Mouse (Mus musculus) C2C12 (cell line): ENCODE data around the gene Olfr1153. TPM values are rescaled to one million over a fixed set of nuclear protein-coding genes. Genes with fewer than 3 reads are reported as not detected.

Experiments used
- H3K27me3 ChIP-seq: one replicate; pipeline ENCODE4 v1.6.1; 2011; ENCODE audit not compliant: control insufficient read depth, insufficient read depth, insufficient read length
- H3K36me3 ChIP-seq: one replicate; pipeline ENCODE4 v1.6.1; 2011; ENCODE audit not compliant: control insufficient read depth, insufficient read depth
- H3K4me3 ChIP-seq: one replicate; pipeline ENCODE4 v1.5.1; 2011; ENCODE audit warnings: mild to moderate bottlenecking, control low read depth; ENCODE audit not compliant: poor library complexity, insufficient read depth, severe bottlenecking
- H3K79me2 ChIP-seq: one replicate; pipeline ENCODE4 v1.6.1; 2011; ENCODE audit not compliant: control insufficient read depth, insufficient read depth
- H3K79me3 ChIP-seq: one replicate; pipeline ENCODE4 v1.6.1; 2011; ENCODE audit warnings: low read depth, control low read depth
- H3ac ChIP-seq: one replicate; pipeline ENCODE3; 2011; ENCODE audit warnings: low read depth; ENCODE audit not compliant: control insufficient read depth, insufficient read length
- CEBPB ChIP-seq: IDR thresholded peaks from one replicate; pipeline ENCODE4 v1.6.1; 2011; ENCODE audit warnings: low read depth, mild to moderate bottlenecking, control low read depth, moderate library complexity
- CTCF ChIP-seq: IDR thresholded peaks from one replicate; pipeline ENCODE4 v1.5.1; 2011; ENCODE audit not compliant: control insufficient read depth, insufficient read depth, insufficient read length
- FOSL1 ChIP-seq: IDR thresholded peaks from one replicate; pipeline ENCODE4 v1.8.0; 2011; ENCODE audit warnings: mild to moderate bottlenecking, low read length; ENCODE audit not compliant: poor library complexity, insufficient read depth, severe bottlenecking
- MAX ChIP-seq: IDR thresholded peaks from one replicate; pipeline ENCODE4 v1.6.1; 2011; ENCODE audit warnings: mild to moderate bottlenecking, control low read depth
- MYOD1 ChIP-seq: IDR thresholded peaks from one replicate; pipeline ENCODE4 v1.6.1; 2011; ENCODE audit warnings: low read depth; ENCODE audit not compliant: control insufficient read depth, insufficient read length
- MYOG ChIP-seq: IDR thresholded peaks from one replicate; pipeline ENCODE4 v1.6.1; 2011; ENCODE audit not compliant: control insufficient read depth, insufficient read length; ENCODE audit errors: extremely low read depth
- USF1 ChIP-seq: IDR thresholded peaks from one replicate; pipeline ENCODE4 v1.6.1; 2011; ENCODE audit warnings: low read depth, mild to moderate bottlenecking, control low read depth, moderate library complexity
- long read RNA-seq, 2 experiments: library from polyadenylated mRNA; unstranded; transcript quantifications; one replicate each; pipeline ENCODE4 v2.0.0; 2019 to 2020
- polyA plus RNA-seq: library from polyadenylated mRNA; unstranded; fragments of >200 nt; fragmentation: generic; extraction: Trizol; gene quantifications from one replicate; pipeline ENCODE4 v1.2.1, GENCODE M21; 2012; ENCODE audit warnings: missing spikeins

Olfr1153 gene
- not detected for polyA plus RNA-seq
- long read RNA-seq, experiment 1, result 0 reads
- long read RNA-seq, experiment 2, result 0 reads

GRCm38 (mm10) chr2:87894662-87895061 is at the start of gene Olfr1153:
Gene Olfr1153, plus strand, starts transcription at chr2:87894962.
- H3K27me3 ChIP-seq, result no peaks in the 10 kb centered on the region
- no peak within 1 kb of the TSS for H3ac ChIP-seq
- no peak for TF ChIP-seq CEBPB
- no peak for TF ChIP-seq MAX
- TF ChIP-seq USF1, result no peak
- no peak for TF ChIP-seq MYOG
- no peak for TF ChIP-seq MYOD1
- no peak for TF ChIP-seq FOSL1
- no peak for TF ChIP-seq CTCF
- no peaks in the 10 kb centered on the region for H3K79me2 ChIP-seq
- H3K36me3 ChIP-seq, result no peaks in the 10 kb centered on the region
- no peaks in the 10 kb centered on the region for H3K79me3 ChIP-seq
- H3K4me3 ChIP-seq, result no peak within 1 kb of the TSS

- no peaks in the 10 kb centered on the region for H3K36me3 ChIP-seq
Observed at GRCm38 (mm10) chr2:87855562-87855961, 39.2 kb upstream of the Olfr1153 start, which contains the start of gene Olfr1151. Gene Olfr1151, plus strand, starts transcription at chr2:87855862.

GRCm38 (mm10) chr2:87866192-87866591 is 28.6 kb upstream of the Olfr1153 start, which contains the start of gene Olfr1152:
Gene Olfr1152, plus strand, starts transcription at chr2:87866492.
- TF ChIP-seq FOSL1, result no peak
- TF ChIP-seq CTCF, result no peak
- TF ChIP-seq CEBPB, result no peak
- TF ChIP-seq MAX, result no peak
- no peak for TF ChIP-seq USF1
- TF ChIP-seq MYOD1, result no peak
- no peak for TF ChIP-seq MYOG
- Histone ChIP-seq H3K79me2 (no peaks in the 10 kb centered on the region), H3K36me3 (no peaks in the 10 kb centered on the region), H3K79me3 (no peaks in the 10 kb centered on the region), H3K4me3 (no peak within 1 kb of the TSS), H3ac (no peak within 1 kb of the TSS), H3K27me3 (no peaks in the 10 kb centered on the region)

More at GRCm38 (mm10) chr2:87855562-87855961, 39.2 kb upstream of the Olfr1153 start, which contains the start of gene Olfr1151:
- Histone ChIP-seq H3K79me2 (no peaks in the 10 kb centered on the region), H3ac (no peak within 1 kb of the TSS), H3K4me3 (no peak within 1 kb of the TSS), H3K27me3 (no peaks in the 10 kb centered on the region), H3K79me3 (no peaks in the 10 kb centered on the region)
- TF ChIP-seq MYOD1, result no peak
- TF ChIP-seq CTCF, result no peak
- TF ChIP-seq CEBPB, result no peak
- TF ChIP-seq USF1, result no peak
- no peak for TF ChIP-seq MAX
- TF ChIP-seq FOSL1, result no peak
- TF ChIP-seq MYOG, result no peak

GRCm38 (mm10) chr2:87905066-87905465 is 10.3 kb downstream of the Olfr1153 start, which contains the start of gene Olfr1154:
Gene Olfr1154, minus strand, starts transcription at chr2:87905166.
- no peaks in the 10 kb centered on the region for H3K79me3 ChIP-seq
- TF ChIP-seq MYOG (no peak), USF1 (no peak), MYOD1 (no peak), MAX (no peak), CTCF (no peak), CEBPB (no peak), FOSL1 (no peak)
- H3K27me3 ChIP-seq, result no peaks in the 10 kb centered on the region
- H3K4me3 ChIP-seq, result no peak within 1 kb of the TSS
- no peak within 1 kb of the TSS for H3ac ChIP-seq
- no peaks in the 10 kb centered on the region for H3K79me2 ChIP-seq
- H3K36me3 ChIP-seq, result no peaks in the 10 kb centered on the region

GRCm38 (mm10) chr2:87945037-87945436 is 50.3 kb downstream of the Olfr1153 start, which contains the start of gene Olfr1155:
Gene Olfr1155, minus strand, starts transcription at chr2:87945137.
- Histone ChIP-seq H3K79me2 (no peaks in the 10 kb centered on the region), H3K4me3 (no peak within 1 kb of the TSS), H3K27me3 (no peaks in the 10 kb centered on the region), H3ac (no peak within 1 kb of the TSS), H3K36me3 (no peaks in the 10 kb centered on the region), H3K79me3 (no peaks in the 10 kb centered on the region)
- no peak for TF ChIP-seq MYOD1
- TF ChIP-seq MAX, result no peak
- TF ChIP-seq CTCF, result no peak
- TF ChIP-seq USF1, result no peak
- no peak for TF ChIP-seq FOSL1
- TF ChIP-seq CEBPB, result no peak
- no peak for TF ChIP-seq MYOG

Other genes starting within 250 kb of the Olfr1153 start
- not detected for gene Olfr1133, start 247.6 kb upstream of the Olfr1153 start, polyA plus RNA-seq
- gene Olfr1134, start 236.5 kb upstream of the Olfr1153 start, polyA plus RNA-seq, result not detected
- not detected for gene Olfr1135, start 221.3 kb upstream of the Olfr1153 start, polyA plus RNA-seq
- not detected for gene Olfr1136, start 201.0 kb upstream of the Olfr1153 start, polyA plus RNA-seq
- gene Olfr1137, start 181.8 kb upstream of the Olfr1153 start, polyA plus RNA-seq, result not detected
- gene Olfr1138, start 155.0 kb upstream of the Olfr1153 start, polyA plus RNA-seq, result not detected
- gene Olfr1140, start 151.2 kb upstream of the Olfr1153 start, polyA plus RNA-seq, result not detected
- not detected for gene Olfr1141, start 141.0 kb upstream of the Olfr1153 start, polyA plus RNA-seq
- not detected for gene Olfr152, start 115.5 kb upstream of the Olfr1153 start, polyA plus RNA-seq
- gene Olfr1143, start 94.4 kb upstream of the Olfr1153 start, polyA plus RNA-seq, result not detected
- gene Olfr1145, start 85.1 kb upstream of the Olfr1153 start, polyA plus RNA-seq, result not detected
- not detected for gene Olfr1148, start 64.4 kb upstream of the Olfr1153 start, polyA plus RNA-seq
- not detected for gene Olfr1150-ps1, start 51.0 kb upstream of the Olfr1153 start, polyA plus RNA-seq
- gene Olfr1151, start 39.1 kb upstream of the Olfr1153 start, polyA plus RNA-seq, result not detected
- gene Olfr1152, start 28.5 kb upstream of the Olfr1153 start, polyA plus RNA-seq, result not detected
- gene Olfr1154, start 10.2 kb downstream of the Olfr1153 start, polyA plus RNA-seq, result not detected
- not detected for gene Olfr1155, start 50.2 kb downstream of the Olfr1153 start, polyA plus RNA-seq
- not detected for gene Olfr1156, start 58.1 kb downstream of the Olfr1153 start, polyA plus RNA-seq
- gene Olfr1157, start 73.3 kb downstream of the Olfr1153 start, polyA plus RNA-seq, result not detected
- not detected for gene Olfr74, start 79.7 kb downstream of the Olfr1153 start, polyA plus RNA-seq
- gene Olfr1158, start 95.2 kb downstream of the Olfr1153 start, polyA plus RNA-seq, result not detected
- gene Olfr1160, start 113.3 kb downstream of the Olfr1153 start, polyA plus RNA-seq, result not detected
- gene Olfr1161, start 127.8 kb downstream of the Olfr1153 start, polyA plus RNA-seq, result not detected
- not detected for gene Olfr73, start 142.7 kb downstream of the Olfr1153 start, polyA plus RNA-seq
- gene Olfr1162, start 156.2 kb downstream of the Olfr1153 start, polyA plus RNA-seq, result not detected
- gene Olfr1163, start 176.9 kb downstream of the Olfr1153 start, polyA plus RNA-seq, result not detected
- gene Olfr1164, start 199.0 kb downstream of the Olfr1153 start, polyA plus RNA-seq, result not detected
- gene Olfr1166, start 233.3 kb downstream of the Olfr1153 start, polyA plus RNA-seq, result not detected